Mouse (Mus musculus) heart, embryonic 15.5 days (tissue): ENCODE data around the gene Mvk. TPM values are rescaled to one million over a fixed set of nuclear protein-coding genes. Genes with fewer than 3 reads are reported as not detected.

Experiments used
- microRNA-seq: library from miRNA; unstranded; fragments of <30 nt; microRNA quantifications from one replicate; pipeline ENCODE4, GENCODE M21; 2016
- polyA plus RNA-seq: library from polyadenylated mRNA; unstranded; fragments of >200 nt; fragmentation: Nextera tagmentation; extraction: Ambion mirVana; gene quantifications from 2 replicates; pipeline ENCODE4 v1.2.1, GENCODE M21; 2015

Gene Mvk
- polyA plus RNA-seq, 1 experiment from 2014 or later: 13.6 TPM

Small RNA genes lying within 50 kb of the gene (microRNA-seq; reads per million reads assigned to microRNA genes)
- not detected for gene Mir7027

Other genes starting within 250 kb of the Mvk start
- gene Foxn4, start 170.5 kb upstream of the Mvk start, polyA plus RNA-seq: 0.11 and 0.20 TPM in 2 replicates
- gene Myo1h, start 155.1 kb upstream of the Mvk start, polyA plus RNA-seq: 2.0 and 2.6 TPM in 2 replicates
- 93.8 and 113 TPM in 2 replicates for gene Kctd10, start 63.8 kb upstream of the Mvk start, polyA plus RNA-seq
- gene Ube3b, start 63.7 kb upstream of the Mvk start, polyA plus RNA-seq: 36.2 and 47.5 TPM in 2 replicates
- gene Mmab, start 209 bp upstream of the Mvk start, polyA plus RNA-seq: 19.7 and 24.3 TPM in 2 replicates
- 0.74 and 1.6 TPM in 2 replicates for gene Fam222a, start 123.7 kb downstream of the Mvk start, polyA plus RNA-seq
- 1.00 and 2.4 TPM in 2 replicates for gene Trpv4, start 214.2 kb downstream of the Mvk start, polyA plus RNA-seq
- gene Gltp, start 246.7 kb downstream of the Mvk start, polyA plus RNA-seq: 45.9 and 70.4 TPM in 2 replicates